Mouse (Mus musculus) right cerebral cortex, postnatal 4 days (tissue): Measurements from ENCODE around the gene Mink1.

Experiments
- DNase-seq: peaks from one replicate; pipeline ENCODE4 v3.0.0-alpha.2; 2022

The Mink1 gene

DNA sequence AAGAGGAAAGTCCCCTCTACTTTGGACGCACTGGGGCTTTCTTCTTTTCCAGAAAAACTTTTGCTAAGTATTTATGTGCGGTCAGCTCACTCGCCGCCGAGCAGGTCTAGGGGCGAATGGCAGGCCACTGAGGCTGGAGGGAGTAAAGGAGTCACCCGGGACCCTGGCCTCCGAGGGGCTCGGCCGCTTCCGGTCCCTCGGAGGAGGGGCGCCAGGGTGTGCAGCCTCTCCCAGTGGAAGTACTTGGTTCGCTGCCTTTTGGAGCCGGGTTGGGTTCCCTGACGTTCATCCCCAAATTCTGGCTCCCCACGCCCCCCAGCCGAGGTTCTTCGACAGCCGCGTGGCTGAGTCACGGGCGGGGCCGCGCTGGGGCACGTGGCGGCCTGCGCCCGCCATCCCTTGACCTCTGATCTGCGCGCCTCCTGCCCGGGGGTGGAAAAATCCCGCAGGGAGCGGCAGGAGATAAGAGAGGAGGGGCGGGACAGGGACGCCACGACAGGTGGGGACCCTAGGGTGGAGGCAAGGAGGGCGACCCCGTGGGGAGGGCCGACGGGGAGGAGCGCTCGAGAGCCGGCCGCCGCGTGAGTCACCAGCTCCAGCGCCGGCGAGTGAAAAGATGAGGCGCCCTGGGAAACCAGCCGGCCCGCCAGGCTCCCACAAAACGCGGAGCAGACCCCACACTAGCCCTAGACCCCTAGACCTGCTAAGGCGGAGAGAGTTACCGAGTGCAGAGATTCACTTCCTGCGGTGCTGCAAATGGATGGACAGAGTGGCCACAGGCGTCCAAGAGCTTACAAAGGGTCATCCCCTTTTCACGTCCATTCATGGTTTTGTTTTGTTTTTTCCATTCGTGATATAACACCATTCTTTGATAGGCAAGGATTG lies 93.1 kb downstream of the Mink1 start:
- DNase-seq = no peak

DNA sequence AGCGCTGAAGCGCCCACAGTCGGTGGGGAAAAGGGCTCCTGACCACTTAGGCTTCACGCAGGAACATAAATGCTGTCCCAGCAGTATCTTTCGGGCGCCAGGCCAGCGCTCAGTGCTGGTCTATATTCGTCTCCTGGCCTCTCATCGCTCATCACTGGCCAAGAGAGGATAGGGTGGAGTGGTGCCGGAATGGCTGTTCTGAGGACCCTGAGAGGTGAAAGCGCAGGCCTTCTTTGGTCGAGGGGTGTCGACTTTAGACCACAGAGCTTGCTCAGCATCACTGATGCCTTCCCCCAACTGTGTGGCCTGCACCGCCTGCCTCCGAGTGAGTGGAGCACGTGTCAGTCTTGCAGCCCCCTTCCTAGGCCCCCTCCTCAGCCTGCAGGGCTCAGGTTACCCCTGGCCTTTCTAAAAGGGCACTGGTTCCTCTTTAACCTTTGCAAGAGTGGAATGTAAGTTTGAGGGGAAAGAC lies 93.8 kb downstream of the Mink1 start:
- DNase-seq = no peak

DNA sequence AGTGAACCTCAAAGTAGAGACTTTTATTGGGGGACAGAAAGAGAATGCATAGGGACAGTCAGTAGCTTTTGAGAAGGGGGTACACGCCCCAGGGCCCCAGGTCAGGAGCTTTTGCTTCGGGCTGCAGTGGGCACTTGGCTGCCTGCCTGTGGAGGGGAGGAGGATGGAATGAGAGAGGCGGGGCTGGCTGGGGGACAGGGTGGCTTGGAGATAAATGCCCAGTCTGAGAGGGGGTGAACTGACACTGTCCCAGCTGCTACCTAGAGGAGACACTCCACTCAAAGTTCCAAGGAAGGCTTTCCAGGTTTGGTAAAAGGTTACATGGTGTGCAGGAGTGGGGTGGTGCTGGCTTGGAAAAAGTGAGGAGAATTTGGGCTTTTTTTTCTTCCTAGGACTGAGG lies 94.3 kb downstream of the Mink1 start, which contains the start of gene Eno3:
TSS of gene Eno3 (plus strand) at position 239 of the 400 bp plus-strand sequence.
- no peak for DNase-seq

DNA sequence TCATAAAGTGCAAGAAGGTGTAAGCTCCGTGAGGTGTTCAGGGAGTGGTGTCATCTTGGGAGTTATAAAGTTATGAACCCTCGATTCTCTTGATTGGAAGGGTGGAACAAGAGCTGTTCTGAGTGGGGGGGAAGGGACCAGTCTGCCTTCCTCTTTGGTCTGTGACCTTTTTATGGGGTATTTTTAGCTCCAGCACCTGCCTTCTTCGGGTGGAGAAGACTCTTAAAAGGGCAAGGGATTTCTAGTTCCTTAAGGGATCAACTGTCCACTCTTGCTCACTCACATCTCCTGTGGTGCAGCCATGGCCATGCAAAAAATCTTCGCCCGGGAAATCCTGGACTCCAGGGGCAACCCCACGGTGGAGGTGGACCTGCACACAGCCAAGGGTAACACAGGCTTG lies 94.9 kb downstream of the Mink1 start:
- DNase-seq = no peak

DNA sequence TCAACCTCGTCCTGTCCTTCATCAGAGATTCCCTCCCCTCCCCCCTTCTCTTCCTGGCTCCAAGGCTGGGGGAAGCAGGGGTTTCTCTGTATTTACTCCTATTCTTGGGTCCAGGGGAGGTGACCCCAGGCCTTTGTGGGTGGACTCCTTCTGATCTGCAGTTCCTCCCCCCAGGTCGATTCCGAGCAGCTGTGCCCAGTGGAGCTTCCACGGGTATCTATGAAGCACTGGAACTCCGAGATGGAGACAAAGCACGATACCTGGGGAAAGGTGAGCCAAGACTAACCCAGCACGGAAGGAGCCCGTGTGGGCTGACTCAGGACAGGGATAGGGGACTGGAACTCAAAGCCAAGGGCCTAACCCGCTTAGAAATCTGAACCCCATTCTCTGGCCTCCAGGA lies 95.3 kb downstream of the Mink1 start:
- DNase-seq = no peak

GRCm38 (mm10) chr11:70658521-70658920 lies 95.8 kb downstream of the Mink1 start:
- DNase-seq = no peak

GRCm38 (mm10) chr11:70658942-70659341 lies 96.3 kb downstream of the Mink1 start:
- no peak for DNase-seq

GRCm38 (mm10) chr11:70660571-70660970 lies 97.9 kb downstream of the Mink1 start:
- DNase-seq = no peak

DNA sequence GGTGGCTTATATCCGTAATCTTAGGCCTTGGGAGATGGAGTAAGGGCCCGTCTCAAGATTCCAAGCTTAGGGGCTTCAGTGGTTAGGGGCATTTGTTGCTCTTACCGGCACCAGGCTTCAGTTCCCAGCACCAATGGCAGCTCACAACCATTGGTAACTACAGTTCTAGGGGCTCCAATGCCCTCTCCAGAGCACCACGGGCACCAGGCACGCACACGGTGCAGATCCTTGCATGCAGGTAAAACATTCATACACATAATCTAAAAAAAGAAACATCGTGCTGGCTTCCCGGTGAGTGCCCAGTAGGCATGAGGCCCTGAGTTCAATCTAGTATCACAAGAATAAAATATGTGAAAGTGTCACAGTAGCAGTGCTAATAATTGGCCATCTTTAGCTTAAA lies 100.4 kb downstream of the Mink1 start:
- DNase-seq = no peak

DNA sequence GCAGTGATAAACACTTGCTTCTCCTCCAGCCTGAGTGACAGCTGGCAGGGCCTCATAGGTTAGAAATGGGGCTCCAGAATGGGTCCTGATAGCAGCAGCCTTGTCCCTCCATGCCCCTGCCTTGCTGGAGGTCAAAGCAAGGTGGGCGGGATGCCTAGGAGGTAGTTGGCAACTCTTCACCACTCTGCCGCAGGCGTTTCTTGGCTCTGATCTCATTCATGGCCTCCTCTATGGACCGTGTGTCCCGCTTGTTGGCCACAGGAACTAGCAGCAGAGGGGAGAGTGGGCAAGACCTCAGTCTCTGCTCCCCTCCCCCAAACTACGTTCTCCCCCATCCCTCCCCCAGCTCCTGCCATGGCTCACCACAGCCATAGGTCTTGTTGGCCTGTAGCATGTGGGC lies 101.3 kb downstream of the Mink1 start:
- DNase-seq = no peak
